ENCODE assay signal across 12 mouse cellular contexts in the genomic region with DNA sequence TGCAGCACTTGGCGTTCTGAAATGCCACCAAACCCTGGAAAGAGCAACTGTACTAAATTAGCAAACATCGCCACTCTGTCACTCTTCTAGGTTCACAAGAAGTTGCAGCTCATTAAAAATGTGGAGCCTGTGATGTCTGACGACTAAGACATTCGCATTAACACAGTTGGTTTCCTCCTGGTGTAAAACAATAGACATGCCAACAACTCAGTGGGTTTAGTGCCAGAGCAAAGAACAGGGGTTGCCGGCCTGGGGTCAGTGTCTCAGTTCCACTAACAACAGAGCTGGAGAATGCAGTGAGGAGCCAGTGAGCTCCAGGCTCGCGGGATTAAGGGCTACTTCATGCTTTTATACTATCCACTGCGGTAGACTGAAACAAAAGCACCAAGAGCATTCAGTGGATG.
A peak's percentile ranks its signal among the peaks of the same experiment; 100 is the strongest.
DNase-seq lines count a peak whose midpoint lies in the region; ATAC-seq lines count a peak whose summit lies in the region.
"Had no signal": no experiment of that assay in that cellular context is flagged by ENCODE, and none has a peak within 500 bp of the region (broad histone marks: within the 10 kb centered on the region; RNA-seq: fewer than 3 reads in every experiment).

No protein-coding gene starts in this region.

- peaks cover 23% of the 10 kb centered on the region for H3K4me1 ChIP-seq in midbrain, embryonic 10.5 days
- no peaks in the 10 kb centered on the region for H3K4me1 ChIP-seq in heart, embryonic 11.5 days (ENCODE audit: control insufficient read depth, insufficient read depth, low read length)

- 15% methylated on average over 8 of the region's 8 CpGs for WGBS in midbrain, embryonic 10.5 days
- 41% methylated on average over 8 of the region's 8 CpGs for WGBS in heart, embryonic 11.5 days (ENCODE audit: insufficient replicate concordance)

- H3K36me3 ChIP-seq in midbrain, embryonic 10.5 days = no peaks in the 10 kb centered on the region
- H3K36me3 ChIP-seq in heart, embryonic 11.5 days (ENCODE audit: control insufficient read depth, insufficient read depth, low read length) = no peaks in the 10 kb centered on the region
- H3K36me3 ChIP-seq: embryonic facial prominence, embryonic 13.5 days had no signal

- peak overlapping the region; percentile 34 for H3K4me3 ChIP-seq in midbrain, embryonic 10.5 days
- H3K4me3 ChIP-seq in heart, embryonic 11.5 days (ENCODE audit: low read depth, low read length) = no peak overlapping the region
- H3K4me3 ChIP-seq: embryonic facial prominence, embryonic 13.5 days had no signal

- H3K4me2 ChIP-seq in heart, embryonic 11.5 days = no peak overlapping the region
- H3K4me2 ChIP-seq: embryonic facial prominence, embryonic 13.5 days had no signal

- ATAC-seq in heart, embryonic 11.5 days (replicated peaks; ENCODE audit: insufficient number of reproducible peaks, low FRiP score, low TSS enrichment) = no peak

- no peak overlapping the region for H3K9ac ChIP-seq in heart, embryonic 11.5 days (ENCODE audit: low read depth, low read length)
- H3K9ac ChIP-seq: embryonic facial prominence, embryonic 13.5 days had no signal

- H3K27me3 ChIP-seq in midbrain, embryonic 10.5 days (ENCODE audit: low read depth, poor library complexity, severe bottlenecking) = no peaks in the 10 kb centered on the region
- no peaks in the 10 kb centered on the region for H3K27me3 ChIP-seq in heart, embryonic 11.5 days (ENCODE audit: control insufficient read depth, insufficient read depth, low read length)
- H3K27me3 ChIP-seq: embryonic facial prominence, embryonic 13.5 days had no signal

- peak; percentile 89 for DNase-seq in Muller cell, postnatal 12 days (ENCODE audit: inconsistent ontology term)
- DNase-seq in embryo, embryonic 10 days (ENCODE audit: low spot score) = peak; percentile 62
- peak; percentile 46 for DNase-seq in forelimb bud, embryonic 11.5 days (ENCODE audit: low read depth, low spot score)
- peak; percentile 45 for DNase-seq in midbrain, embryonic 10.5 days (ENCODE audit: low spot score)
- DNase-seq in left cerebral cortex, adult 18-20 months (ENCODE audit: low spot score in 2 of 2) = no peak
- no peak for DNase-seq in layer of hippocampus, postnatal 36 days
- no peak for DNase-seq in gastrocnemius, postnatal 4 days (ENCODE audit: low spot score in 2 of 2)
- DNase-seq: heart, adult 18-20 months; lung, postnatal 36 days; thymus, postnatal 36 days had no signal

- H3K27ac ChIP-seq in midbrain, embryonic 10.5 days (replicated peaks) = peak overlapping the region; percentile 83
- H3K27ac ChIP-seq in heart, embryonic 11.5 days (ENCODE audit: low read depth, low read length) = no peak overlapping the region
- H3K27ac ChIP-seq: embryonic facial prominence, embryonic 13.5 days had no signal

- H3K9me3 ChIP-seq in midbrain, embryonic 10.5 days (replicated peaks) = no peaks in the 10 kb centered on the region
- H3K9me3 ChIP-seq in heart, embryonic 11.5 days (replicated peaks; ENCODE audit: control insufficient read depth, low read length) = no peaks in the 10 kb centered on the region
- H3K9me3 ChIP-seq: embryonic facial prominence, embryonic 13.5 days had no signal

Comparison
In these comparisons a context has a peak if more than half of its experiments do, and no peak if none do; other contexts are left out.
1. DNase-seq: peak in Muller cell, postnatal 12 days (single experiment), embryo, embryonic 10 days (single experiment), forelimb bud, embryonic 11.5 days (single experiment) and midbrain, embryonic 10.5 days (single experiment); none in left cerebral cortex, adult 18-20 months (0 of 2), layer of hippocampus, postnatal 36 days (0 of 2) and gastrocnemius, postnatal 4 days (0 of 2).